Mouse (Mus musculus): ENCODE data around the gene Slc35a1. TPM values are rescaled to one million over a fixed set of nuclear protein-coding genes. Genes with fewer than 3 reads are reported as not detected.
"Not testable (repeated sequence)": the region's sequence is repeated elsewhere in the genome, so short reads cannot be mapped to it uniquely, and the experiment has no call there.

The Slc35a1 gene
- 10 to 100 TPM; 26.6 to 29.2 TPM for total RNA-seq (2021)
- long read RNA-seq, transcript Slc35a1-201 (8 exons, 2,039 nt), result major isoform, 31 of 41 reads
- long read RNA-seq, partial matches to known transcripts, result 1 of 41 reads
- long read RNA-seq, other reads (novel, unspliced or antisense), result 9 of 41 reads

DNA sequence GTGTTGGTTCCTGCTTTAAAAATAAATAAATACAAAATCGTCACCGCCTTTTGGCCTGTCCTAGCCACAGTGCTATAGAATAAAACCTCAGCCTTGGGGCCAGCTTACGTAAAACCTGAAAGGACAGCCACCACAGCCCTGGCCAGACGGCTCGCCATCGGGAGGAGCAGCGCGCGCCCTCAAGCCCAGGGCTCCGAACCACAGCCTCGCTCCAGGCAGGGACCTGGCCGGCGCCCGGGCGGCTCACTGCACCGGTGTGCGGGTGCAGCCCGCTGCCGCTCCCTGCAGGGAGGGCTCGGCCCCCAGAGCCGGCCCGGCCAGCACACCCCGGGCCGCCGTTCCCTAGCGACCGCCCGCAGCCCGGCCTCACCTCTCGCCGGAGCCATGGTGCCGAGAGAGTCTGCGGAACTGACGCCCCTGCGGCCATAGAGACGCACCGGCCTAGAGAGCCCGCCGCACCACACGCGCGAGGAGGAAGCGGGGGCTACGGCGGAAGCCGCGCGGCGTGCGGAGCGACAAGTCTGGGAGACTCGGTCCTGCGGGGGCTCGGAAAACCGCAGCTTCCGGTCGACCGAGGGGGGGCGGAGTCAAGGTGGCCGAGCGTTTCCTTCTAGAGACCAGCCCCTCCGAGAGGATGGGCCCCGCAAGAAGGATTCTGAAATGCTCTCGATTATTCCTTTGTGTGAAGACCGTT, at the start of gene Slc35a1:
Gene Slc35a1 (minus strand): TSS at position 565 of the 694 bp plus-strand sequence.
- peak; percentile 94 to 95 for DNase-seq (ENCODE audit: low spot score in 2 of 2)

- DNase-seq (ENCODE audit: low spot score in 2 of 2), result no peak
Observed at GRCm38 (mm10) chr4:34734461-34734860, 47.2 kb upstream of the Slc35a1 start.

DNA sequence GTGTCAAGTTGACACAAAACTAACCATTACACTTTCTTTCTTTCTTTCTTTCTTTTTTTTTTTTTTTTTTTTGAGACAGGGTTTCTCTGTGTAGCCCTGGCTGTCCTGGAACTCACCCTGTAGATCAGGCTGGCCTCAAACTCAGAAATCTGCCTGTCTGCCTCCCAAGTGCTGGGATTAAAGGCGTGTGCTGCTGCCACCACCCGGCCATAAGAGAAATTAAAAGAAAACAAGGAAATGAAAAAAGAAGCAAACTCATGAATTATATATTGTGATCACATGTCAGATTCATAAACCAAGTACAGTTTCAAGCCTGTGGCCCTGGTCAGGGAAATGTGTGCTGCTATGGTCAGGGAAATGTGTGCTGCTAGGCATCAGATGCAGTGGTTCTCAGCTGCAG, 46.2 kb upstream of the Slc35a1 start:
- DNase-seq (ENCODE audit: low spot score in 2 of 2), result not testable (repeated sequence)

GRCm38 (mm10) chr4:34729851-34730341, 42.7 kb upstream of the Slc35a1 start, which contains the start of gene Cfap206:
Cfap206 (minus strand) TSS chr4:34730206.
- DNase-seq (ENCODE audit: low spot score in 2 of 2), result peak; percentile 39 to 46

DNA sequence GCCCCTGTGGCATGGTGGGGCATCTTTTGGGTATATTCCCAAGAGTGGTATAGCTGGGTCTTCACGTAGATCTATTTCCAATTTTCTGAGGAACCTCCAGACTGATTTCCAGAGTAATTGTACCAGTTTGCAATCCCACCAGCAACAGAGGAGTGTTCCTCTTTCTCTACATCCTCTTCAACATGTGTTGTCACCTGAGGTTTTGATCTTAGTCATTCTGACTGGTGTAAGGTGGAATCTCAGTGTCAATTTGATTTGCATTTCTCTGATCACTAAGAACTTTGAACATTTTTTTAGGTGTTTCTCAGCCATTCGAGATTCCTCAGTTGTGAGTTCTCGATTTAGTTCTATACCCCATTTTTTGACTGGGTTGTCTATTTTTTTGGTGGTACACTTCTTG, 38.5 kb upstream of the Slc35a1 start:
- DNase-seq (ENCODE audit: low spot score in 2 of 2), result not testable (repeated sequence)

DNA sequence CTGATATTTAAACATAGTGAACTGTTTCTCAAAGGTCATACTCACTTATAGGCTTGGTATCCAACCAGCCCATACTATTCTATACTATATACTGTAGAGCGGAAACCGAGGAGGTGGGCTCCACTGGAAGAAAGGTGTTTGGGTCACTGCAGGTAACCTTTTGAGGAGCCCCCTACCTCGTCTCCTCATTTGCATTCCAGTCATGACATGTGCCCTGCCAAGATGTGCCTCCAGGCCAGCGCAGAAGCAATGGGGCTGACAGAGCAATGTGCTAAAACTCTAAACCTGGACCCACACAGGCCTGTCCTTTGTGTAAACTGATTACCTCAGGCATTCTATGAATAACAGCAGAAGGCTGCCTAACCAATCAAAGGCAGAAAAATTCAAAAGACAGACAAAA, 37.1 kb upstream of the Slc35a1 start:
- no peak for DNase-seq (ENCODE audit: low spot score in 2 of 2)

- no peak for DNase-seq (ENCODE audit: low spot score in 2 of 2)
Observed at GRCm38 (mm10) chr4:34723186-34723585, 35.9 kb upstream of the Slc35a1 start.

- no peak for DNase-seq (ENCODE audit: low spot score in 2 of 2)
Observed at GRCm38 (mm10) chr4:34720127-34720895, 33.1 kb upstream of the Slc35a1 start.

DNA sequence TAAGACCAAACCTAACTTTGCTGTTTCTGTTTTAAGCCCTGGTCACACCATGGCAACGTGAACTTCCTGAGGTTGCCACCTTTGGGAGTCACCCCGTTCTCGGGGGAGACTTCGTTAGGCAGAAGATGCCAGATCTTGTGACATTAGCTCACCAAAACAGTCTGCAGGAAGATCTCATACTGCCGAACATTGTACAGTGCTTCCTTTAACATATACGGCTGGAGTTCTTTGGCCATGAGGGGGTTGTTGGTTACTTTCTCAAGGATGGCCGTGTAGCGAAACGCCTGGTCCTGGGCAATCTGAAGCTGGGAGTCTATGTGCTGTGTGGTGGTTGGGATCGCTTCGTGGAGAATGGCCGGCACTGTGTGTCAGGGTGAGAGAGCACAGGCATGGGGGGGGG, 32.2 kb upstream of the Slc35a1 start:
- no peak for DNase-seq (ENCODE audit: low spot score in 2 of 2)

DNA sequence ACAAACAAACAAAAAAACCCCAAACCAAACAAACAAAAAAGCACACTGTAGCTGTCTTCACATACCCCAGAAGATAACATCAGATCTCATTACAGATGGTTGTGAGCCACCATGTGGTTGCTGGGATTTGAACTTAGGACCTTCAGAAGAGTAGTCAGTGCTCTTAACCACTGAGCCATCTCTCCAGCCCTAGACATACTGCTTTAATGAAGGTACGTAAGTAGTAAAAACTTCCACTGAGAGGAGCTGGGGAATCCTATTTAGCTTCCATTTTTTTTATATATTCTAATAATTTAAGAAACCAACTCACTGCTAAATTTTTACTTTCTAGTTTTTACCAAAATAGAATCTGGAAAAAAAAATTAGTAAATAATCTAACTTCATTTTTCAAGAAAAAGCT, 27.8 kb upstream of the Slc35a1 start:
- DNase-seq (ENCODE audit: low spot score in 2 of 2), result no peak

GRCm38 (mm10) chr4:34708127-34708526, 20.9 kb upstream of the Slc35a1 start:
- no peak for DNase-seq (ENCODE audit: low spot score in 2 of 2)

- DNase-seq (ENCODE audit: low spot score in 2 of 2), result no peak
Observed at GRCm38 (mm10) chr4:34707248-34707647, 20.0 kb upstream of the Slc35a1 start.

DNA sequence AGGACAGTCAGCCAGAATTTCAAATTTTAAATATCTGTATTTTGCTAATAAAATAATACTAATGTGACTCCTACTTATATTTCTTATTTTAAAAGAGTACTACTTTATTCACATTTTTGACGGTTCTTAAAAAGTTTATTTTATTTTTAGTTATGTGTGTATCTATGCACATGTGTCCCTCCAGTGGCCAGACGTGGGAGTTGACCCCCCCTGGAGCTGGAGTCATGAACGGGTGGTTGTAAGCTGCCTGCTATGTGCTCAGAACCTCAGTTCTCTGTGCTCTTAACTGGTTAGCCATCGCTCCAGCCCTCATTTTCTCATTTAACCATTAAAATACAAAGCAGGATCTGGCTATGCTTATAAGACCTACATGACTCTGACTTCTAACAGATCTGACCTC, 15.8 kb upstream of the Slc35a1 start:
- DNase-seq (ENCODE audit: low spot score in 2 of 2), result no peak

DNA sequence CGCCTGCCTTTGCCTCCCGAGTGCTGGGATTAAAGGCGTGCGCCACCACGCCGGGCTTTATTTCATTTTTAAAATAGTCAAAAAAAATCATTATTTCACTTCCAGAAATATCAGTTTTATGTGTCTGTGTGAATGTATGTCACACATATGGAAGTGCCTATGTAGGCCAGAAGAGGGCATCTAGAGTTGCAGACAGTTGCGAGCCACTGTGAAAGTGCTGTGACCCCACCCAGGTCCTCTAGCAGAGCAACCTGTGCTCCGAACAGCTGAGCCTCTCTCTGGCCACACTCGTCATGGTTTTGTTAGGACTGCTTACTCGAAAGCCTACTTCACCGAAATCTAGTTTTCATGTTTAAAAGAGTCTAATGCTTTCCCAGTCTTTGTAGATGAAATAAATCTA, 15.0 kb upstream of the Slc35a1 start:
- DNase-seq (ENCODE audit: low spot score in 2 of 2), result no peak

- DNase-seq (ENCODE audit: low spot score in 2 of 2), result peak; percentile 54 to 61
Observed at GRCm38 (mm10) chr4:34701528-34701927, 14.3 kb upstream of the Slc35a1 start.

DNA sequence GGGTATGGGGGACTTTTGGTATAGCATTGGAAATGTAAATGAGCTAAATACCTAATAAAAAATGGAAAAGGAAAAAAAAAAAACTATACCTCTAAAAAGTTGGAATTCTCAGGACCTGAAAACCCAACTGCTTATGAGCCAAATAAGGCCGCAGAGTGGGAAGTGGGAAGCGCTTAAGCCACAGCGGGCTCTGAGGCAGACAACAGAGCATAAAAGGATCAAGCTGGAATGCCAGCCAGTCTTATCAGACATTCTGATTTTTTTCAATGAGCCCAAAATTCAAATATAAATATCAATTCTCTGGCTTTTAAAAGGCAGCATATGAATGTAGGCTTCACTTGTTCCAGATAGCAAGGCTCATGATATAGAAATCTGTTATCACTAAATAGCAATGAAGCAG, 783 bp upstream of the Slc35a1 start:
- no peak for DNase-seq (ENCODE audit: low spot score in 2 of 2)

GRCm38 (mm10) chr4:34680530-34680929, 6.7 kb downstream of the Slc35a1 start:
- DNase-seq (ENCODE audit: low spot score in 2 of 2), result no peak

- DNase-seq (ENCODE audit: low spot score in 2 of 2), result no peak
Observed at GRCm38 (mm10) chr4:34673721-34674120, 13.5 kb downstream of the Slc35a1 start.

GRCm38 (mm10) chr4:34667923-34668322, 19.3 kb downstream of the Slc35a1 start:
- DNase-seq (ENCODE audit: low spot score in 2 of 2), result no peak

DNA sequence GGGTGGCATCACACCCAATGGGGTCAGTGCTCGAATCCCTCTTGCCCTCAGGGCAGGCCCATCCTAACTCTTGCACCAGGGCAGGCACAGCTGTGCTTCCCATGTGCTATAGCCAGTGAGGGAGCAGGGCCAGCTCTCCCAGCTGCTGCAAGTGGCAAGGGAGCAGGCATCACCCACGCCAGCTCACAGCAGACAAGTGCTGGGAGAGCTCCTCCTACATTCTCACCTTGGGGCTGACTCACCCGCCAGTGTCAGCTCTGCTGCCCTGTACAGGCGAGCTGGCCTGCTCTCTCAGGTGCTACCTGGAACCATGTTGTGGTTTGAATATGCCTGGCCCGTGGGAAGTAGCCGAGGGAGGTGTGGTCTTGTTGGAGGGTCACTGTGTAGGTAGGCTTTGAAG, 25.3 kb downstream of the Slc35a1 start:
- DNase-seq (ENCODE audit: low spot score in 2 of 2), result no peak

- DNase-seq (ENCODE audit: low spot score in 2 of 2), result no peak
Observed at GRCm38 (mm10) chr4:34661514-34661913, 25.7 kb downstream of the Slc35a1 start.

GRCm38 (mm10) chr4:34659012-34659411, 28.2 kb downstream of the Slc35a1 start:
- no peak for DNase-seq (ENCODE audit: low spot score in 2 of 2)

Measured in layer of hippocampus, postnatal 10 days (tissue).